Mouse (Mus musculus) neutrophil, adult 5-6 weeks (primary cell): ENCODE data around the gene Olfr464. TPM values are rescaled to one million over a fixed set of nuclear protein-coding genes. Genes with fewer than 3 reads are reported as not detected.

Experiments
- ATAC-seq: fragments of 151-379, 151-347 bp; 2 replicates; pipeline ENCODE4 v1.8.0; 2017; ENCODE audit warnings: mild to moderate bottlenecking, moderate TSS enrichment; ENCODE audit not compliant: insufficient number of reproducible peaks, poor library complexity, low FRiP score, severe bottlenecking; ENCODE audit errors: extremely low read depth
- total RNA-seq: library from RNA; stranded (forward); fragments of 200-1000 nt; gene quantifications from 2 replicates; pipeline ENCODE4 v1.2.3, GENCODE M21; 2017

Gene Olfr464
- not detected in 2 replicates for total RNA-seq

DNA sequence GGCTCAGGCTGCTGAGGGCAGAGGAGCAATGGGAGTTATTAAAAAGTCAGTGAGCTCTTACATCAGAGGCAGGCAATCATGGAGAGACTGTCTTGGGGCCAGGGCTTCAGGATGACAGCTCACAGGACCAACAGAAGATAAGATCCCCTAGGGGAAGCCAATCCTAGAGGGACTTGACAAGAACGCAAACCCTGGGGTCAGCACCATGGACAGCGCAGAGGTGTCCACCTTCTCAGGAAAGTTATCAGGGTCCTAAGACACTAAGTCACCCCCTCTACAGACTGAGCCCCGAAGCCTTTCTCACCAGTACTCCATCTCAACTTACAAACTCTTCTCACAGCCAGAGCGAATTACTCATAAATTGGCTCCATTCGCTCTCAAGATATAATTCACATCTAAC is at the start of gene Olfr464:
Gene Olfr464 (minus strand): TSS at position 2 of the 400 bp plus-strand sequence.
- no peak for ATAC-seq

DNA sequence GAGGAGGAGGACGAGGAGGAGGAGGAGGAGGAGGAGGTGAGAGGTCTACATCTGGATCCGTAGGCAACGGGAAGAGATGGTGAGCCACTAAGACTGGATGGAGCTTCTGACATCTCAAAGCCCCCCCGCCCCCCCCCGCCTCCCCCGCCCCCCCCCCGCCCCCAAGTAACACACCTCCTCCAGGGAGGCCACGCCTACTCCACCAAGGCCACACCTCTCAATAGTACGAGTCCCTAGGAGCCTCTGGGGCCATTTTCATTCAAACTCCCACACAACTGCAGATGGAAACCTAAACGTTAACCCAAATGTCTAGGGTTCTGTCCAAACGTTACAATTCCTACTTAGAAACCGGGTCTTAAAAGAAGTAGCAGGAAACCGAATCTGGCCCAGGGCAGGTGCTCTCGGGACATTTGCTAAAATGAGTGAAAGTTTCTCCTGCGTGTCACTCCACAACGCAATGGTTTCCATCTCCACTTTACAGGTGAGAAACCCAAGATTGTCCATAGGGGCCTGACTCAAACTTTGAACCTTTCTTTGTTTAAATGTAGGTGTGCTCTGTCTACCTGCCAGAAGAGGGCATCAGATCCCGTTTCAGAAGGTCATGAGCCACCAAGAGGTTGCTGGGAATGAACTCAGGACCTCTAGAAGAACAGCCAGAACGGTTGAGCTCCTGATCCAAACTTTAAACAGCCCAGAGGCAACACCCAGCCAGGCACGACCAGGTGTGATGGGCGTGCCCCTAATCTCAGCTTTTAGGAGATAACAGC is 47.8 kb upstream of the Olfr464 start:
- no peak for ATAC-seq

DNA sequence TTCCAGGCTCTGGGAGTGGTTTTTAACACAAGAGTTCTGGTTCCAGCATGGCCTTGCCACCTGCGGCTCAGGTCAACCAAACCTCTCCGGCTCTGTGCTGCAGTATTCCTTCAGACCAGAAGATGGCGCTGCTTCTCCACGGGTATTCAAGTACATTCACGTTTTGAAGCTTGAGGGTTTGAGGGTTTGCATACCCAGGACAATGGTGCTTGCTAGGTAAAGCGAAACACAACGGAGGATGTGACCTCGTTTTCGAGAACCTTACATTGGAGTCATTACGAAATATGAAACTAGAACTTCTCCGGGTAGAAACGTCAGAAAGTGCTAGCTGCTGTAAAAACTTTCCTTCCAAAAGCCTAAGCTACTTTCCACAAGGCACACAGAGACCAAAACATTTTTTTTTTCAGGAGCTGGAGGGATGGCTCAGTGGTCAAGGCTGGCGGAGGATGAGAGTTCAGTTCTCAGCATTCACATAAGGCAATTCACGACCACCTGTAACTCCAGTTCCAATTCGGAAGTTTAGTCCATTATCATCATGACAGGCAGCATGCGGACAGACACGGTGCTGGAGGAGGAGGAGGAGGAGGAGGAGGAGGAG is 47.0 kb upstream of the Olfr464 start:
- peak; percentile 87 for ATAC-seq

DNA sequence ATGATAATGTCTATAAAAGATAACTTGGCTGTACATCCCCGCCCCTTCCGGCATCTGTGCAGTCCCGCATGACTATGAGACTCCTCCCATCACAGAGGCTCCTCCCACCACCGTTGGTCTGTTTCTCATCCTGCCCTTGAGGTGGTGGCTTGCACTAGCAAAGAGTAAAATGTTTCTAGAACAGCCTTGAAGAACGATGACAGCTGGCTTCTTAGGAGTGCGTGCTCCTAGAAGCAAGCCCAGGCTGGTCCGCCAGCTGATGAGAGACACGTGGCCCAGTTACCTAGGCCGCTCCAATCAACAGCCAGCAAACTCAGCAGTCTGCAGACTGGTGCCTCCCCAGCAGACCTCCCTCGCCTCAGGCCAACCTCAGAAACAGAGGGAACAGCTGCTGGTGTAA is 45.4 kb upstream of the Olfr464 start:
- ATAC-seq, result no peak

DNA sequence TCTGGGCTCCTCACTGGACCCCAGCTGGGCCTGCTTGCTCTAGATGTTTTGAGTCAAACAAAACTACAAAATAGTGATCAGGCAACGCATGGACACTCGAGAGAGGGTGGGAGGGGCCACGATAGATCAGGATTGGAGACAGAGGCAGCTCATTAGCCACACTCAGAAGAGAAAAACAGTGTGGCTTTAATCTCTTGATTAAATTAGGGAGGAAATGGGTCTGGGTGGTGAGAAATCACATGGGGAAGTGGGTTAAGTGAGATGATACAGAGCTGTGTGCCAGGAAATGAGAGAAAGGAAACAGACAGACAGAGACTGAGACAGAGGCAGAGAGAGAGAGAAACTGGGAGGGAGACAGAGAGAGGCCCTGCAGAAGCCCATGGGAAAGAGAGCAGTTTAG is 44.5 kb upstream of the Olfr464 start:
- ATAC-seq, result no peak

DNA sequence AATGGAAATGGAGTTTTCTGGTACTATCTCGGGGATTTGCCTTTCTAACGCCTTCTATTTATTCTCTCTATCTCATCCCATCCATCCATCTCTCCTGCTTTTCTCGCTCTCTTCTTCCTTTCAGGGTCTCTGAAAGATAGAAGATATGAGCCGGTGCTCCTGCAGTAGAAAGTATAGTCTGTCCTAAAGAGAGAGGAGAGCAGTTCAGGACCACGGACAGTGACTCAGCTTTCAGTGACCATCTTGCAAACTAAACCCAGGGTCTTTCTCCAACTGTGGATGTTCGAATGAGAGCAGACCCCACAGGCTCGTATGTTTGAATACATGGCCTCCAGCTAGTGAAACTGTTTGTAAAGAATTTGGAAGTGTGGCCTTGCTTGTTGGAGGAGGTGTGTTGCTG is 36.3 kb upstream of the Olfr464 start:
- no peak for ATAC-seq

DNA sequence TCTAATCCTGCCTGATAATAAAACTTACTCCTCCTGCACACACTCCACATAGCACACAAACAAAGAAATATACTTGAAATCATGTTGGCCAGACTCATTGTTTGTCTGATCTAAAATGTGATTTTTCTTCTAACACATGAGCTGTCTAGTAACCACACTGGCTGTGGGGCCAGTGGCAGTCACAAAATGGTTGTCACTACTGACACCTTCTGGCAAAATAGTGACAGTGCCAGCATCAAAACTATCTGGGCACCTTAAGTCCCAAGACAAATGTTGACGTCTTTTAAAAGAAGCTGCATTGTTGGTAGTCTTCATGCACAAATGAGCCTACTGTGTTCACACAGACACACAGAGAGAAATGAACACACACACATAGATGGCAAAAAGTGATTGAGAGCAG is 34.4 kb upstream of the Olfr464 start:
- 0 out of 2 replicates have a peak, but pooled peaks have one; percentile 39 for ATAC-seq

DNA sequence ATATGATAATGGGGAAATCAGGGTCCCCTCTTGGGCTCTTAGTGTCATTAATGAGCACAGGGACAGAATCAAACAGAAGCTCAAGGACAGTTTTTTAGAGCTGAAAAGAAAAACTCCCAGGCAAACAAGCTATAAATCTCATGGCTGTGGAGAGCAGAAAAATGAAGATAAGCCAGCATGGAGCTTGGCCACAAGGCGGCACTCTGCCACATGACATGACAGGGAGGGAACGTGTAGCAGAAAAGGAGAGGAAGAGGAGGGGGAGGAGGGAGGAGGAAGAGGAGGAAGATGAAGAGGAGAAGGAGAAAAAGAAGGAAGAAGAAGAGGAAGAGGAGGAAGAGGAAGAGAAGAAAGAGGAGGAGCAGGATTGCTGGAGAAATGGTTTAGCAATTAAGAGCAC is 29.2 kb upstream of the Olfr464 start:
- ATAC-seq, result no peak

DNA sequence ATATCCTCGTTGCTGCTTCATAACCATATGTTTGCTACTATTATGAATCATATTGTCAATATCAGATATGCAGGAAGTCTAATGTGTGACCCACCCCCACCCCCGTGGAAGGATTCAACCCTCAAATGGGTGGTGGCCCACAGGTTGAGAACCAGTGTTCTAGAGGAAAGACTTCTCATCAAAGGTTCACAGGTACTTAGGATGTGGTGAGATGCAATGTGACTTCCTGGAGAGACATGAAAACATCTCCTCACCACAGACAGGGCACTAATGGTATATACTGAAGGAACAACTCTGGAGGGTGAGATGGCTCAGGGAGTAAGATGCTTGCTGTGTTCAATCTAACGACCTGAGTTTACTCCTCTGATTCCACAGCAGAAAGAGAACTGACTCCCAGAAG is 14.7 kb upstream of the Olfr464 start:
- peak; percentile 41; the same call in 1 of the 2 replicates for ATAC-seq

DNA sequence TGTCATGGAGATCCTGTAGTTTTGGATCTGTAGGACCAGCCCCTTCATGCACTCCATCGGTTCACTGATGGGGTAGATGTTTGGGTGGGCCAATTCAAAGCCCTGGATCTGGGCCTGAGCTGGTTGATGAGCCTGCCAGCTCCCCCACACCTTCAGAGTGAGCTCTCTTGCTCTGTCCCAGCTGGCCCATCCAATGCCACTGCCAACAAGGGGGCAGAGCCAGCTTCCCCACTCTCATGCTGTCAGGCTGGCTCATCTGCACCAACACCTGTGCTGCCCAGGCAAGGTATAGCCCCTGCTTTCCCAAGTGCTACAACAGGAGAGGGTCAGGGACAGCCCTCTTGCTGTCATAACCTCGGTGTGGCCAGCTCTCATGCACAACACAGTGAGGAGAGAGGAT is 13.0 kb upstream of the Olfr464 start:
- no peak for ATAC-seq

DNA sequence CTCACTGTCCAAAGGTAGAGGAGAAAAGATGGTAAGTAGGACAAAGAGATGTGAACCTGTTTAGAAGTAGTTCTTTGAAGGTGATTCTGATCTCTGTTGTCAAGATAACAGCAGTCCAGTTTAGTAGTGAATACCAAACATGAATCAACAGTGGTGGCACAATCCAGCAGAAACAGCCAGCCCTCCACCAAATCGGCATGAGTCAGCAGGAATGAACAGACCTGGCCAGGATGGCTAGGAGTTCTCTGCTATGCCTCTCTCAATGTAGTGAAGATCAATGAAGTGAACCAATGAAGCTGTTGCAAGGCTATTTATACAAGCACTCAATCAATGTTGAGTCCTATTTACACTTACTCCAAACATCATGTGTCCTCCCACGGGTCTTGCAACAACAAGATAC is 9.6 kb upstream of the Olfr464 start:
- ATAC-seq, result no peak

DNA sequence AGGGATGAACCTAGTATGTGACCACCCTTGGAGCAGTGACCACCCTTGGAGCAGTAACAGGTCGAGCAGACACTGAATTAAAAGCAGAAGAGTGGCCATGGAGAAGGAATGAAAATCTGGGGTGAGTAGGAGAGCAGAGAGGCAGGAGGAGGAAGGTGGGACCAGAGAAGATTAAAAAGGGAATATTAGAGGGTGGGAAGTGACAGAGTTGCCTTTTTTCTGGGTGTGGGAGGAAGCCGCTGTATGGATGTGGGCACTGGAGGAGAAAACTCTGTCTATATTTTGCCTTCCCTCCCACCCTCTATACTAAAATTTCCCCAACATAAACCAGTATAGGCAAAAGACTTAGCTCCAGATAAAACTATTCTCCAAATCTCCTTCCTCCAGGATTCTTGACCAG is 466 bp downstream of the Olfr464 start:
- no peak for ATAC-seq

DNA sequence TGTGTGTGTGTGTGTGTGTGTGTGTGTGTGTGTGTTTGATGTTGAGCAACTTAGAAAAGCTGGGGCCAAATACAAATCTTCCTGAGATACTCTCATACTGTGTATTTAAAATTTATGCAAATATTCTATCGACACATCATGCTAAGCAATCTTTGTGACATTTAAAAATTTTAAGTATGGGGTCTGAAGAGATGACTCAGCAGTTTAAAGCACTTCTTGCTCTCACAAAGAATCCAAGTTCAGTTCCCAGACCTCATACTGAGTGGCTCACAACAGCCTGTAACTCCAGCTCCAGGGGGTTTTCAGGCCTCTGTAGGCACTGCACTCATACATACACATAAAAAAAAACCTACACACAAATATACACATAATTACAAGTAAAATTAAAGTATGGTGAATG is 4.8 kb downstream of the Olfr464 start:
- no peak for ATAC-seq

DNA sequence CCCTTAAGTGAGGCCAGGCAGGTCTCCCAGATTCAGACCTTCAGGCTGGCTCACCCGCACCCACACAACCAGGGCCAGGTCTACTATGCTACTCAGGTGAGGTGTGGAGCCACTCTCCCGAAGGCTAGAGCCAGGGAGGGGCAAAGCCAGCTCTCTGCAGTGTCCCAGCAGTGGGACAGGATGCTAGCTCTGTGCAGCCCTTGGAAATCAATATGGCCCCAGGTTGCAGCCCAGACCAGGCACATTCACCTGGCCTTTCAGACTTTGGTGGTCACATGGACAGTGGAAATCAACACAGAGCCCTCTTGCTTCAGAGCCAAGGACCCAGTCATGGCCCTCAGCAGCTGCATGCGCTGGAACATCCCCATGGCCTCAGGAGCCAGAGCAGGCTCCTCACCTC is 16.4 kb downstream of the Olfr464 start:
- ATAC-seq, result no peak

DNA sequence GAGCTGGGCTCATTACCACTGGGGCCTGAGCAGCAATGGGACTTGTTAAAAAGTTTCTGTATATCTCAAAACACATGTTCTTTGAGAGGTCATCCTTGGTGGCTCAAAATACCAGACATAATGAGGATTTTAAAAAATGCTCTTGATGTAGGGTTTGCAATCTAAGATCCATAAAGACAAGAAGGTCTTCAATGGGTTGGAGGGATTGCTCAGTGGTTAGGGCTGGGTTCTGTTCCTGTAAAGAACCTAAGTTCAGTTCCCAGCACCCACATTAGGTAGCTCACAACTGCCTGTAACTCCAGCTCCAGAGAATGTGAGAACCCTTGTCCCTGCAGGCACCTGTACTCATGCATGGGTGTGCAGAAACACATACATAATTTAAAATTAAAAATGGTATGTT is 23.5 kb downstream of the Olfr464 start, which contains the start of gene Olfr463:
Gene Olfr463 (minus strand): TSS at position 101 of the 400 bp plus-strand sequence.
- no peak for ATAC-seq

DNA sequence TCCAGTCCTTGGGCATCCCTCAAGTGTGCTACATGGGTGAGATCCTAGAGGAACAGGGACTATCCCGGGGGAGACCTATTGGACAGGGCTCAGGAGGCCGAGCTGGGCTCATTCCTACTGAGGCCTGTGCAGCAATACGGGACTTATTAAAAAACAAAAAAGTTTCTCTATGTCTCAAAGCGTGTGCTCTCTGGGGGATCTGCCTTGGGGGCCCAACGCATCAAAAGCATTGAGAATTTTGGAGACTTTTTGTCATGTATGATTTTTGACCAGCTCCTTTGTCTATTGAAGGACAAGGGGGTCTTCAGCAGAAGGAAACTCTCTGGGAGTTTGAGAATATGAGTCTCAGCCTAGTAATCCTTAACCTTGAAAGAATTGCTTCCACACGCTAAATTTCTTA is 28.6 kb downstream of the Olfr464 start, which contains the start of gene Olfr462:
Gene Olfr462 (minus strand): TSS at position 101 of the 400 bp plus-strand sequence.
- ATAC-seq, result no peak

DNA sequence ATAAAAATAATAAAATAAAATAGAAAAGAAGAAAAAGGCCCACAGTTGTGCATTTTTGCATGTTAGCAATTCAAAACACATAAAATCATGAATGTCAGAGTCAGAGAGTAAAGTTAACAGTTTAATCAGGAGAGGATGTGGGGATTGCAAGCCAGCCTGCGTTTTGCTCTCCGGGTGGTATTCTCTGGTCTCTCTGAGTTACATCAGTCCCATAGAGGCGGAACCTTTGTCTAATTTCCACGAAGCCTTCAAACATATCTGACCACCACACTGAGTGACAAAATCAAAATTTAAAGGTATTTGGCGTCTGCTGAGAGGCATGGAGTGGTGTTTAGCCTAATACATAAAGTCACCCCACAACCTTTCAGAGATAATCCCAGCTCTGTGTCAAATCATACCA is 35.9 kb downstream of the Olfr464 start:
- no peak for ATAC-seq

DNA sequence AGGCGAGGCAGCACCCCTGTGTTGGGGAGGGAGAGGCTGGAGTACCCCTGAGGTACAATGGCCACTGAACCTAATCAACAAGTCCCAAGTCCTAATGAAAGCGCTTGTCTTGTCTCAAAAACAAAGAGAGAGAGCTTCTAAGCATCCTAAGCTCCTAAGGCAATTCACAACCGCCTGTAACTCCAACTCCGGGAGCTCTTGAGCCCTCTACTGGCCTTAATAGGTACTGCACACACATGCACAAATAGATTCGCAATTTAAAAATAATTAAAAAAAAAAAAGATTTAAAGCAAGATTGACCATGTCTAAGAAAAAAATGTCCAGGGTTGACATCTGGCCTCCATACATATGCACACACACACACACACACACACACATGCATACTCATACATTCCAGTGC is 37.3 kb downstream of the Olfr464 start:
- ATAC-seq, result no peak

DNA sequence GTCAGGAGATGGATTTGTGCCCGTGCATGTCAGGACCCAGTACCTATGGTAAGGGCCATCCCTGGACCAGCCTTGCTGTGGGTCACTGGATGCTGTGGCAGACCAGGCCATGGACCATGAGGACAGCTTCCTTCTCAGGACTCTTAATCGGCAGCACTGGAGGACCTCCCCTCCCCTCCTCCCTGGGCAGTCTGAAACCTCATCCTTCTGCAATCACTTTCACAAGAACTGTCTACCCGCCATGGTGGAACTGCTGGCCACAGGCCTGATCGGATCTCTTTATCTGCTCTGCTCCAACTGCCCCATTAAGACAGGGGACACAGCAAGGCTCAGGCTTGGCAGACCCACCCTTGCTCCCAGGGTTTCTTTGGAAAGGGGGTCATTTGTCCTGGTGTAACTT is 39.1 kb downstream of the Olfr464 start:
- no peak for ATAC-seq

DNA sequence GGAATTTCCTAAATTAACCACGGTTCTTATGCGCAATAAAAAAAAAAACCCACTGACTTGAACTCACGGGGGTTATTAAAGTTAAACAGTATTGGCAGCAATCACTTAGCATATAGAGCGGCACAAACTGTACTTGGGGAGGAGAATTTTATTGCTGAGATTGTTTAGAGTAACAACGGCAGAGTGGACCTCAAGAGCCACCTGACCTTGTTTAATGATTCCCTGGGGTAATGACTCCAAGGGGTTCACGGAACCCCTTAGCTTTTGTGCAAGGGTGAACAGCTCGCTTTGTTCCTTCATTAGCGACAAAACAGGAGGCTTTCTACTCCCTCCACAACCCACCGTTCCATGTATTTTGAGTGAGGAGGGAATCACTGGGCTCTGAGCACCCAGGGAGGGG is 40.9 kb downstream of the Olfr464 start:
- no peak for ATAC-seq

DNA sequence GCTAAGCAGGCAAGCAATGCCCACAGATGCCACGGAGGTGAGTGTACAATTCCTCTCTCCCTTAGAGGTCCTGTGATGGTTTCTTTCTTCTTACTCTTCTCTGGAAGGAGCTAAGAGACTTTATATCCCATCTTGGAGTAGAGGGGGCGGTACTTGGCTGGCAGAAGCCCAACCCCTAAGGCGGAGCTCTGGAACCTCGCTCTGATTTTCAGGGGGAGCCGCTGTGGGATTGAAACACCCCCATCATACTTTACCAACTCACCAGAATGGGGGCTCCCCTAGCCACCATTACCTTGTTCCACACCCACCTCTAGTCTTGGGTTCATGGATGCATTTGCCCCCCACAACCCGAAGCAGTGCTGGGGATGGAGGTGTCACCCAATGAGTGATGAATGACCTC is 45.3 kb downstream of the Olfr464 start, which contains the start of gene Epx:
Gene Epx (minus strand): TSS at position 101 of the 400 bp plus-strand sequence.
- ATAC-seq, result no peak
